Mouse (Mus musculus): ENCODE measurements around the gene Nfil3. TPM values are rescaled to one million over a fixed set of nuclear protein-coding genes. Genes with fewer than 3 reads are reported as not detected.
A peak's percentile ranks its signal among the peaks of the same experiment; 100 is the strongest.

The Nfil3 gene
- total RNA-seq (2014; rRNA removed) (20.8 and 29.3 TPM in 2 replicates), polyA plus RNA-seq (2015; fragmentation: Nextera tagmentation; extraction: Ambion mirVana) (36.8 and 37.7 TPM in 2 replicates)

DNA sequence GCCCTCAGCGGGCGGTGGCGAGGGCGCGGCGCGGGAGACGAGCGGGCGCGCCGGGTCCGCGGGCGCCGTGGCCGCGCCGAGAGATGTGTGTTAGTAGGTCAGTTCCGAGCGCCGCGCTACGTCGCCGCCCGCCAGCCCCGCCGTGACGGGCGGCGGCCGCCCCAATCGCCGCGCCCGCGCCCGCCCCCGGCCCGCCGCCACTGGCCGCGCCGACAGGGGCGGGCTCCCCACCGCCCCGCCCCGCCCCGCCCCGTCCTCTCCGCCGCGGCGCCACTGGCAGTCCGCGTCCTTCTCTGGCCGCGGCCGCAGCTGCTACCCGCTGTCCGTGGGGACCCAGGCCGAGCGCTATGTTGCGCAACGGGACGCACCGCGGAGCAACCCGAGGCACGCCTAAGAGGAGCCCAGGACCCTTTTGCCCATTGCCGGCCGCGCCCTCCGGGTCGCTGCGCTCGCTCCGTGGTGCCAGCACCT, at the start of gene Nfil3:
Gene Nfil3, minus strand, starts transcription at position 123 of the 471 bp plus-strand sequence.
- H3K27ac ChIP-seq (ENCODE audit: low read depth, low read length) = peak within 1 kb of the TSS; percentile 96
- H3K4me1 ChIP-seq (ENCODE audit: insufficient read depth) = peaks cover 18% of the 10 kb centered on the region
- ATAC-seq (peak; percentile 84), DNase-seq (peak; percentile 86)
- peak within 1 kb of the TSS; percentile 81 for H3K4me3 ChIP-seq (ENCODE audit: low read depth, low read length)
- H3K9me3 ChIP-seq (ENCODE audit: low read length) = no peaks in the 10 kb centered on the region
- peak within 1 kb of the TSS; percentile 94 for H3K9ac ChIP-seq
- H3K4me2 ChIP-seq (ENCODE audit: low read depth) = peak within 1 kb of the TSS; percentile 99
- TF ChIP-seq CTCF (IDR thresholded peaks at IDR 0.05; ENCODE audit: low read depth) = no peak
- H3K36me3 ChIP-seq (ENCODE audit: insufficient read depth) = no peaks in the 10 kb centered on the region
- no peaks in the 10 kb centered on the region for H3K27me3 ChIP-seq (ENCODE audit: insufficient read depth, low read length)
- 3% methylated on average over 48 of the region's 79 CpGs for WGBS

DNA sequence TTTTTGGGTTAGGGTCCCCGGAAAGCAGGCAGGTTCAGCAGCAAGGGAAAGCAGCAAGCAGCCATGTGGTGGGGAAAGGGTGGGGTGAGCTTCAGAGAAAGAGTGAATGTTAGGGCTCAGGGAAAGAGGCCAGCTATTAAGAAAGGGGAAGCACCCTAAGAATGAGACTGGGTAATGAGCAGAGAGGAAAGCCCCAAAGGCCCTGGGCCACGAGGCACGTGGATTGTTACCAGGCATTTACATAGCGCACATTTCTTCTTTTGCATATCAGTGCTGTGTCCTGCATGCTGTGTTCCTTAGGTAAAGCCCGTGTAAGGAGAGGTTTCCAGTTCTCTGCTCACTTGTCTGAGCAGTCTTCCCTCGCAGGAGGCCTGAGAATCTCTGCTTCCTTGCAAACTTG, 43.4 kb upstream of the Nfil3 start:
- no peak overlapping the region for H3K27ac ChIP-seq (ENCODE audit: low read depth, low read length)
- 45% methylated on average over 6 of the region's 6 CpGs for WGBS
- H3K9ac ChIP-seq = no peak overlapping the region
- H3K4me2 ChIP-seq (ENCODE audit: low read depth) = no peak overlapping the region
- no peaks in the 10 kb centered on the region for H3K27me3 ChIP-seq (ENCODE audit: insufficient read depth, low read length)
- no peak for DNase-seq
- H3K36me3 ChIP-seq (ENCODE audit: insufficient read depth) = no peaks in the 10 kb centered on the region
- TF ChIP-seq CTCF (IDR thresholded peaks at IDR 0.05; ENCODE audit: low read depth) = no peak
- no peak overlapping the region for H3K4me3 ChIP-seq (ENCODE audit: low read depth, low read length)
- H3K4me1 ChIP-seq (ENCODE audit: insufficient read depth) = no peaks in the 10 kb centered on the region
- ATAC-seq = no peak
- no peaks in the 10 kb centered on the region for H3K9me3 ChIP-seq (ENCODE audit: low read length)

DNA sequence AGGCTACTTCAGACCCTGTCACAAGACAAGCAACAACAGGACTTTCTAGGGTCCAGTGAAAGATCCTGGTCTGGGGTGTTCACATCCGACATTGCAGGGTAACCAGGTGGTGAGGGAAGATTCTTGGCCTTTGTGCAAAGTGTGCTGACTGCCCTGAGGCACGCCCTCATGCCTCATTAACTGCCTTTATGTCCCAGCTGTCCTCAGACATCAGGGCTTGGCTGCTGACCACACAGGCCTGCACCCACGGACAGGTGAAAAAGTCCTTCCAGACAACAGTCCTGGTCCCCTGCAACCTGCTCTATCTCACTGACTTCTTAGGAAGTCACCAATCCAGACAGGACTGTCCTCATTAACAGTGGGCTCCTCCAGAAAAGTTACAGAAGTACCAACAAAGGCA, 39.4 kb upstream of the Nfil3 start:
- ATAC-seq (no peak), DNase-seq (no peak)
- no peak overlapping the region for H3K27ac ChIP-seq (ENCODE audit: low read depth, low read length)
- no peak for TF ChIP-seq CTCF (IDR thresholded peaks at IDR 0.05; ENCODE audit: low read depth)
- H3K36me3 ChIP-seq (ENCODE audit: insufficient read depth) = no peaks in the 10 kb centered on the region
- no peak overlapping the region for H3K4me3 ChIP-seq (ENCODE audit: low read depth, low read length)
- no peak overlapping the region for H3K4me2 ChIP-seq (ENCODE audit: low read depth)
- no peaks in the 10 kb centered on the region for H3K4me1 ChIP-seq (ENCODE audit: insufficient read depth)
- no peaks in the 10 kb centered on the region for H3K27me3 ChIP-seq (ENCODE audit: insufficient read depth, low read length)
- WGBS = 71% methylated on average over 3 of the region's 3 CpGs
- H3K9ac ChIP-seq = no peak overlapping the region
- H3K9me3 ChIP-seq (ENCODE audit: low read length) = no peaks in the 10 kb centered on the region

DNA sequence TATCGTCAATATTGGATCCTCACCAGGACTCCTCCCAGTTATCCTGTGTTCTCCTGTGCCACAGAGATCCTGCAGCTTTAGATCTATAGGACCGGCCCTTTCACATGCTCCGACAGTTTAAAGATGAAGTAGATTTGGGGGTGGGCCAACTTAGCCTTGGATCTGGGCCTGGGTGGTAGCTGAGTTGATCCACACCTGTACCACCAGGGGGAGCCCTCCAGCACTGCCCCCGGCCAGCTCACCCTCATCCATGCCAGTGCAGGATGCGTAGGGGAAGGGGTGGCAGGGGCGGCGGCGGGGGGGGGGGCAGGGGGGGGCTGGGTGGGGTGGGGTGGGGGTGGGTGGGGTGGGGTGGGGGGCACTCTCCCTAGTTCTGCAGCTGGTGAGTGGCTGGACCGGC, 38.7 kb upstream of the Nfil3 start:
- Histone ChIP-seq H3K4me3 (ENCODE audit: low read depth, low read length) (no peak overlapping the region), H3K9me3 (ENCODE audit: low read length) (no peaks in the 10 kb centered on the region), H3K4me2 (ENCODE audit: low read depth) (no peak overlapping the region), H3K9ac (no peak overlapping the region), H3K36me3 (ENCODE audit: insufficient read depth) (no peaks in the 10 kb centered on the region), H3K27ac (ENCODE audit: low read depth, low read length) (no peak overlapping the region), H3K4me1 (ENCODE audit: insufficient read depth) (no peaks in the 10 kb centered on the region), H3K27me3 (ENCODE audit: insufficient read depth, low read length) (no peaks in the 10 kb centered on the region)
- TF ChIP-seq CTCF (IDR thresholded peaks at IDR 0.05; ENCODE audit: low read depth) = 0 out of 2 replicates have a peak, but pooled peaks have one; percentile 11
- ATAC-seq (no peak), DNase-seq (no peak)
- 84% methylated on average over 7 of the region's 9 CpGs for WGBS

DNA sequence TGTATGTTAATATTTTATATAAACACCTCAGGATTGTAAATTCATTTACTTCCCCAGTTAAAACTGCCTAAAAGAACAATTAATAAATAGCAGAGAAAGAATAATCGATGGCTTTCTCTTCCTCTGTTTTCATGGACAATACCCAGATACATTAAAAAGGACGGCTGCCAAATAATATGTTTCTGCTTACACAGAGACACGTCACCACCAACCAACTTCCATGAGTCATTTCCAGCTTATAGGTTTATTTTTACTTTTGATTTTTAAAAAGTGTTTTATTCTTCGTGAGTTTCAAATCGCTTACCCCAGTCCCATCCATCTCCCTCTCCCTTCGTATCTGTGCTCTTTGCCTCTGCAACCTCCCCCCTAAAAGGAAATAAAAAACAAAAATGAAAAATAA, 38.1 kb upstream of the Nfil3 start:
- H3K4me1 ChIP-seq (ENCODE audit: insufficient read depth) = no peaks in the 10 kb centered on the region
- H3K36me3 ChIP-seq (ENCODE audit: insufficient read depth) = no peaks in the 10 kb centered on the region
- DNase-seq (no peak), ATAC-seq (no peak)
- H3K9me3 ChIP-seq (ENCODE audit: low read length) = no peaks in the 10 kb centered on the region
- no peak overlapping the region for H3K4me3 ChIP-seq (ENCODE audit: low read depth, low read length)
- no peak overlapping the region for H3K9ac ChIP-seq
- TF ChIP-seq CTCF (IDR thresholded peaks at IDR 0.05; ENCODE audit: low read depth) = no peak
- H3K27ac ChIP-seq (ENCODE audit: low read depth, low read length) = no peak overlapping the region
- no peaks in the 10 kb centered on the region for H3K27me3 ChIP-seq (ENCODE audit: insufficient read depth, low read length)
- WGBS = 89% methylated on average over 6 of the region's 6 CpGs
- no peak overlapping the region for H3K4me2 ChIP-seq (ENCODE audit: low read depth)

DNA sequence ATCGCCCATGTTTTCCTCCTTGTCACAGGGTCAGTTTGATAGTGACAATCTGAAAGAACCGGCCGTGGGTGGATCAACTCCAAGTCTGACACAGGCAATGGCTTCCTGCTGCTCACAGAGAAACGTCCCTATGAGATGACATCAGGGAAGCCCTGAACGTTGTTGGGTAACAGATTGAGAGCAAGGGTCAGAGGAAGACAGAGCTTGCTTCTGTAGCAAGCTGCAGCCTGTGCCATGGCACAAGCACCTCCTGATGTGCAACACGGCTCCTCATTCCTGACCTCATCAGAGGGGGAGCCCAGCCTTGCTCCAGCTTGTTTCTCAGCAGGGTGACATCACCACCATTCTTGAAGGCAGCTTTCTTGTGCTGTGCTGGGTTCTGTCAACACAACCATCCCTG, 37.1 kb upstream of the Nfil3 start:
- ATAC-seq = no peak
- no peaks in the 10 kb centered on the region for H3K36me3 ChIP-seq (ENCODE audit: insufficient read depth)
- TF ChIP-seq CTCF (IDR thresholded peaks at IDR 0.05; ENCODE audit: low read depth) = no peak
- no peak overlapping the region for H3K9ac ChIP-seq
- 68% methylated on average over 6 of the region's 6 CpGs for WGBS
- no peak overlapping the region for H3K4me2 ChIP-seq (ENCODE audit: low read depth)
- H3K27ac ChIP-seq (ENCODE audit: low read depth, low read length) = no peak overlapping the region
- H3K9me3 ChIP-seq (ENCODE audit: low read length) = no peaks in the 10 kb centered on the region
- H3K27me3 ChIP-seq (ENCODE audit: insufficient read depth, low read length) = no peaks in the 10 kb centered on the region
- no peak overlapping the region for H3K4me3 ChIP-seq (ENCODE audit: low read depth, low read length)
- no peak for DNase-seq
- H3K4me1 ChIP-seq (ENCODE audit: insufficient read depth) = no peaks in the 10 kb centered on the region

DNA sequence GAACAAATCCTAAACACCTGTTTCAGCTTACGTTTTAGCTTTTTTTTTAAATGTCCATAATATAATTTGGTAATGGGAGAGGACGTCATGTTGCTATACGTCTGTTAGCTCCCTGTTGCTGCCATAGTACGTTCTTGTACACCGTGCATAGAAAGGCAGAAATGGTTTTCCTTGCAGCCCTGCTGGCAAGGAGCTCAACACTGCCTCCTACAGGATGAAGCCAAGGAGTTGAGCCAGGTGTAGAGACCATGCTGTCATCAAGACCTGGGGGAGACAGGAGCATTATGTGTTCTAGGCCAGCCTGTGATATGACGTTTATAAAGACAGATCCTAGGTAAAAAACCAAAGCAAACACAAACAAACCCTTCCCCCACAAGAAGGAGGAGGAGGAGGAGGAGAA, 36.2 kb upstream of the Nfil3 start:
- no peaks in the 10 kb centered on the region for H3K9me3 ChIP-seq (ENCODE audit: low read length)
- H3K36me3 ChIP-seq (ENCODE audit: insufficient read depth) = no peaks in the 10 kb centered on the region
- ATAC-seq = no peak
- H3K4me1 ChIP-seq (ENCODE audit: insufficient read depth) = no peaks in the 10 kb centered on the region
- H3K27me3 ChIP-seq (ENCODE audit: insufficient read depth, low read length) = no peaks in the 10 kb centered on the region
- H3K27ac ChIP-seq (ENCODE audit: low read depth, low read length) = no peak overlapping the region
- no peak overlapping the region for H3K4me3 ChIP-seq (ENCODE audit: low read depth, low read length)
- 76% methylated on average over 6 of the region's 6 CpGs for WGBS
- H3K4me2 ChIP-seq (ENCODE audit: low read depth) = no peak overlapping the region
- peak; percentile 31; the same call in 1 of the 2 replicates for TF ChIP-seq CTCF (IDR thresholded peaks at IDR 0.05; ENCODE audit: low read depth)
- DNase-seq = no peak
- no peak overlapping the region for H3K9ac ChIP-seq

Data from forebrain, postnatal 0 days (tissue).